Comparison of ENCODE assay signal across 7 mouse cellular contexts in the genomic region with DNA sequence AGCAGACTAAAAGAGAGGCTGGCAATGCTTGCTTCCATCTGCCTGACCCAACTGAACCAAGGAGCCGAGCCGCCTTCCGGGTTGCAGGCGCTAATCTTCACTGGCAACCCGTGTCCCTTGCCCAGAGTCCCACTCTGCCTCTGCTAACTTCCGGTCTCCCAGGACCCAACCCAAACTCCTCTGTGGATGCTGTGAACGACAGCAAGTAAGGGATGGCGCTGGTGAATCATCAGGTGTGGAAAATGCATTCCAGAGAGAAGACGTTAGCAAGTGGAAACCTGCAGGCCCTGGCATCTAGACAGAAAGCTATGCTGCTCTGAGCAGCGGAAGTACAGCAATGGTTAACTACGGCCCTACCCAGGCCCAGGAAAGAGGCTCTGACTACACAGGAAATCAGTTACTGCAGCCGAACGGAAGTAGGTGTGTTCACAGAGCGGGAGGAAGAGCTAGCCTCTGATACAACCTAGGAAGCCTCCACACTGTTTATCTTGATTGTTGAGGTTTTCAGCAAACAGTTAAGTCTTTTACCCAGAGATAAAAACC. TPM values are rescaled to one million over a fixed set of nuclear protein-coding genes. Genes with fewer than 3 reads are reported as not detected.
DNase-seq lines count a peak whose midpoint lies in the region; ATAC-seq lines count a peak whose summit lies in the region.

No protein-coding gene starts in this region.

- peaks cover 88% of the 10 kb centered on the region; the same call in 1 of the 2 replicates for H3K79me2 ChIP-seq in macrophage (ENCODE audit: inconsistent target)

- H3K9me3 ChIP-seq in heart, embryonic 16.5 days (replicated peaks; ENCODE audit: control insufficient read depth, low read length): no peaks in the 10 kb centered on the region

- H3K4me2 ChIP-seq in heart, embryonic 16.5 days (ENCODE audit: low read depth, low read length): peak overlapping the region; percentile 34

- DNase-seq in R1 (ENCODE audit: low read depth, low spot score): peak; percentile 89
- DNase-seq in embryo, embryonic 11 days: peak; percentile 34
- DNase-seq in kidney, postnatal 10 days: peak; percentile 51
- peak; percentile 68 to 80 for DNase-seq in spleen, postnatal 4 days (ENCODE audit: low spot score in 2 of 2)
- no peak for DNase-seq in left cerebral cortex, adult 18-20 months (ENCODE audit: low spot score in 2 of 2)

- no peak overlapping the region for H3K4me3 ChIP-seq in heart, embryonic 16.5 days (ENCODE audit: low read length)
- peak overlapping the region; percentile 21 for H3K4me3 ChIP-seq in macrophage (ENCODE audit: inconsistent target)

- H3K9ac ChIP-seq in heart, embryonic 16.5 days (ENCODE audit: low read length): no peak overlapping the region

- no peaks in the 10 kb centered on the region for H3K27me3 ChIP-seq in heart, embryonic 16.5 days (ENCODE audit: control insufficient read depth, insufficient read depth, low read length)

- no peaks in the 10 kb centered on the region for H3K36me3 ChIP-seq in heart, embryonic 16.5 days (ENCODE audit: control insufficient read depth, insufficient read depth)
- no peaks in the 10 kb centered on the region for H3K36me3 ChIP-seq in macrophage (ENCODE audit: inconsistent target)

- WGBS in heart, embryonic 16.5 days: 54% methylated on average over 14 of the region's 14 CpGs
- WGBS in macrophage (ENCODE audit: missing documents): 3% methylated on average over 14 of the region's 14 CpGs

- H3K27ac ChIP-seq in heart, embryonic 16.5 days (ENCODE audit: low read length): peak overlapping the region; percentile 64
- peak overlapping the region; percentile 75 for H3K27ac ChIP-seq in macrophage

- ATAC-seq in heart, embryonic 16.5 days (replicated peaks; ENCODE audit: extremely low read depth, insufficient read depth, low FRiP score): peak; percentile 61

- H3K4me1 ChIP-seq in heart, embryonic 16.5 days (ENCODE audit: control insufficient read depth, insufficient read depth, low read length): peaks cover 25% of the 10 kb centered on the region

RNA-seq across cellular contexts. Expression of a gene that starts 53.4 kb away (rescaled TPM):
- 19.1 and 20.8 TPM in 2 replicates for polyA plus RNA-seq in heart, embryonic 16.5 days (2015; fragmentation: Nextera tagmentation; extraction: Ambion mirVana)
- total RNA-seq in macrophage (2018; cell fraction: chromatin; rRNA removed): 100 to 1,000 TPM in 22 of 26 experiments, 10 to 100 TPM in 4; 73.3 to 454 (median 139) TPM
- total RNA-seq in macrophage (2018; cell fraction: cytosol; rRNA removed): 10 to 100 TPM; 26.8 to 55.8 (median 41.9) TPM
- total RNA-seq in macrophage (2018; cell fraction: nucleus; rRNA removed): 100 to 1,000 TPM in 1 of 26 experiments, 10 to 100 TPM in 25; 27.9 to 103 (median 57.9) TPM
- polyA plus RNA-seq in macrophage (2018): 21.3 to 50.1 TPM (median 30.5 TPM) in 3 replicates
- total RNA-seq in left cerebral cortex, adult 18-20 months (2021): 10 to 100 TPM; 48.5 to 51.7 TPM

Comparison
In these comparisons a context has a peak if more than half of its experiments do, and no peak if none do; other contexts are left out.
1. DNase-seq: peak in R1 (single experiment), embryo, embryonic 11 days (single experiment), kidney, postnatal 10 days (single experiment) and spleen, postnatal 4 days (2 of 2); none in left cerebral cortex, adult 18-20 months (0 of 2).